Mouse (Mus musculus) T-cell, adult 66 days (primary cell): ENCODE measurements around the gene Olfr1275. TPM values are rescaled to one million over a fixed set of nuclear protein-coding genes. Genes with fewer than 3 reads are reported as not detected.

ENCODE experiments used
- total RNA-seq, 2 experiments: library from RNA; stranded (reverse); gene quantifications; 3 replicates in 1 of 2; 4 replicates in 1 of 2; pipeline ENCODE4 v1.2.4; 2023

Olfr1275 gene
- total RNA-seq, result not detected

DNA sequence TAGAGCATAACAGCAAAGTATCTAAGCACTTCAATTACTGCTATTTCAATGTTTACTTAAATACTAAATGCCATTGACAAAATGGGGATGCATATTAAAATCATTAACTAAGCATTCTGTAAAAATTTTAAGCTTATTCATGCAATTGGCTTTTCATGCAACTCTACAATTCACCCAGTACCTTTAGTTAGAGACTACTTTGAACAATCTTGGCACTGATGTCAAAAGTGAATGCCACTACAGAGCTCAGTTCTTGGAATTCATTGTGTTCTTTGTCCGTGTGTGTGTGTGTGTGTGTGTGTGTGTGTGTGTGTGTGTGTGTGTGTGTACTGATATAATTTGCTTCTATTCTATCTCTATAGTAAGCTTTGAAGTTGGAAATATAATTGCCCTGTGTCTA, at the start of gene Olfr1275:
Gene Olfr1275, minus strand, starts transcription at position 101 of the 400 bp plus-strand sequence.

DNA sequence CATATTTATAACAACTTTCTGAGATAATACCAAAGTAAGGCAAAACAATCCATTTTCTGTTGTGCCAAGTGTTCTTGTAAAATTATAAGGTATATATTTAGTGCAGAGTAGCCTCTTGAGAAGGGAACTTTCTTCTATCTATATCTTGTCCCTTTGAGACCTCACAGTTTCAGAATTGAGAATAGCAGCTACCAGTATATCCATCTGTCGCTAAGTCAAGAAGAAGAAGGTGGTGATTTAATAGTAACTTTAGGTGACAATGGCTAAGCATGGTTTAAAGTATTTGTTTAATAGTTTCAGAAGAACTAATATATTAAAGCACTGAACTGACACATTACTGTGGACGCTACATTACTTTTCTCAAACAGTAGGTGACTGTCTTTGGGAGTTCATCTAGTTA, 38.9 kb upstream of the Olfr1275 start, which contains the start of gene Olfr1277:
Gene Olfr1277, minus strand, starts transcription at position 101 of the 400 bp plus-strand sequence.

DNA sequence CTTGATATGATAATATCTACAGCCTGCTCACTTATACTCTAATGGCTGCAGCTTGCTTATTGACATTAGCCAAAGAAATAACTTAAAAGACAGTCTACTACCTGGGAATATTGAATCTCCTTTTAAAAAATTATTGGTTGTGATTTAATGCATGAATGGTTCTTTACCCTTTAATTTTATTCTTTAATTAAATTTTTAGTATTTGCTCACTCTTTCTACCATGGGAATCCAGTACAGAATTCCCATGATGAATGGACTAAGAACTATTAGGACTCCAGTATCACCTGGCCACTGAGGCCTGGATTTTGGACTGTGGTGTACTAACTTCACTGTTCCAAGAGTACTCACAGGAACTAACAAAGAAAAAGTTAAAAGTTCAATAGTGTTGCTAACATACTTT, 19.1 kb upstream of the Olfr1275 start, which contains the start of gene Olfr1276:
Gene Olfr1276, plus strand, starts transcription at position 301 of the 400 bp plus-strand sequence.

DNA sequence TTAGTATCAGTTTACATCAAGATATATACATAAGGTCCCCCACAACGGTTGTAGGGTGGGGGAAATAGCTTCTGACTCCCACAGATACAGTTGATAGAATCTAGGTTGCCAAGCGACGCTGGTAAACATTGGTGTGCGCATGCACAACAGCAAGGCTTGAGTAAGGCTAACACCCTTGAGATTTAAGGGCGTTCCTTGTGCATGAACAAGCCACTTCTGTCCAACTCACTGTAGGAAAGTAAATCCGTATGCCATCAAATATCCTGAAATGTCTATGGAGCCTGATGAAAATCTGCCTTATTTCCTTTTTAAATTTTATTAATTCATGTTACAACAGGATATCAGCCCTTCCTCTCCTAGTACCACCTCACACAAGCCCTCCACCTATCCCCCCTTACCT, 5.6 kb downstream of the Olfr1275 start, which contains the start of gene 4930430A15Rik:
Gene 4930430A15Rik, minus strand, starts transcription at position 101 of the 400 bp plus-strand sequence.

Other genes with a start within 250 kb of the Olfr1275 start
- gene Gm13941, start 129.3 kb downstream of the Olfr1275 start, total RNA-seq, result not detected
- gene Gm15130, start 82.3 kb downstream of the Olfr1275 start, total RNA-seq, result not detected
- not detected for gene 4930430A15Rik, start 5.7 kb downstream of the Olfr1275 start, total RNA-seq
- not detected for gene Olfr1276, start 19.2 kb upstream of the Olfr1275 start, total RNA-seq
- gene Olfr1277, start 38.8 kb upstream of the Olfr1275 start, total RNA-seq, result not detected
- not detected for gene Olfr1278, start 54.9 kb upstream of the Olfr1275 start, total RNA-seq
- not detected for gene Olfr1279, start 65.3 kb upstream of the Olfr1275 start, total RNA-seq
- not detected for gene Olfr1280, start 78.7 kb upstream of the Olfr1275 start, total RNA-seq
- gene Olfr1281, start 91.2 kb upstream of the Olfr1275 start, total RNA-seq, result not detected
- gene Olfr1282, start 100.8 kb upstream of the Olfr1275 start, total RNA-seq, result not detected
- not detected for gene Olfr1283, start 131.5 kb upstream of the Olfr1275 start, total RNA-seq
- gene Olfr1284, start 140.2 kb upstream of the Olfr1275 start, total RNA-seq, result not detected
- not detected for gene Olfr1286, start 187.8 kb upstream of the Olfr1275 start, total RNA-seq
- gene Olfr1287, start 213.9 kb upstream of the Olfr1275 start, total RNA-seq, result not detected
- gene Olfr1288, start 238.8 kb upstream of the Olfr1275 start, total RNA-seq, result not detected
- gene Olfr1289, start 245.5 kb upstream of the Olfr1275 start, total RNA-seq, result not detected